Mouse (Mus musculus) G1E-ER4 (cell line): ENCODE results near the gene Arcn1. TPM values are rescaled to one million over a fixed set of nuclear protein-coding genes. Genes with fewer than 3 reads are reported as not detected.

Experiments used
- GATA1 ChIP-seq: IDR thresholded peaks from one replicate; pipeline ENCODE4 v1.8.0; 2012; ENCODE audit warnings: low read length, inconsistent platforms
- polyA plus RNA-seq: library from polyadenylated mRNA; stranded (reverse); fragments of >175 nt; gene quantifications from 2 replicates; pipeline ENCODE4 v1.2.3, GENCODE M21; 2012

Gene Arcn1
- polyA plus RNA-seq, 1 experiment: 18.3 TPM

- TF ChIP-seq GATA1: no peak
Measured at GRCm38 (mm10) chr9:44726431-44727146, 41.1 kb downstream of the Arcn1 start.

- TF ChIP-seq GATA1: no peak
Measured at GRCm38 (mm10) chr9:44724665-44725064, 43.0 kb downstream of the Arcn1 start.

GRCm38 (mm10) chr9:44724223-44724622, 43.4 kb downstream of the Arcn1 start:
- no peak for TF ChIP-seq GATA1

- no peak for TF ChIP-seq GATA1
Measured at GRCm38 (mm10) chr9:44723521-44724041, 44.1 kb downstream of the Arcn1 start.

- no peak for TF ChIP-seq GATA1
Measured at GRCm38 (mm10) chr9:44723008-44723407, 44.6 kb downstream of the Arcn1 start.

- no peak for TF ChIP-seq GATA1
Measured at GRCm38 (mm10) chr9:44722575-44722974, 45.1 kb downstream of the Arcn1 start.

GRCm38 (mm10) chr9:44721877-44722186, 45.8 kb downstream of the Arcn1 start:
- TF ChIP-seq GATA1: no peak

- TF ChIP-seq GATA1: no peak
Measured at GRCm38 (mm10) chr9:44721154-44721876, 46.3 kb downstream of the Arcn1 start.

GRCm38 (mm10) chr9:44720358-44721153, 47.1 kb downstream of the Arcn1 start:
- no peak for TF ChIP-seq GATA1

GRCm38 (mm10) chr9:44719632-44720357, 47.9 kb downstream of the Arcn1 start:
- TF ChIP-seq GATA1: no peak

GRCm38 (mm10) chr9:44718937-44719631, 48.6 kb downstream of the Arcn1 start:
- no peak for TF ChIP-seq GATA1

- TF ChIP-seq GATA1: no peak
Measured at GRCm38 (mm10) chr9:44717822-44718242, 49.8 kb downstream of the Arcn1 start.

GRCm38 (mm10) chr9:44716997-44717821, 50.4 kb downstream of the Arcn1 start:
- TF ChIP-seq GATA1: no peak
